Mouse (Mus musculus) 416B (cell line): ENCODE measurements around the gene Rtn3.

ENCODE experiments used
- DNase-seq: peaks from one replicate; pipeline ENCODE4 v3.0.0; 2011; ENCODE audit warnings: low read depth

Rtn3 gene

GRCm38 (mm10) chr19:7484076-7484475 is 995 bp upstream of the Rtn3 start:
- peak; percentile 63 for DNase-seq

GRCm38 (mm10) chr19:7483512-7483882 is 416 bp upstream of the Rtn3 start:
- peak; percentile 92 for DNase-seq

GRCm38 (mm10) chr19:7482266-7482598 is 849 bp downstream of the Rtn3 start:
- DNase-seq = no peak

GRCm38 (mm10) chr19:7481541-7482265 is 1.4 kb downstream of the Rtn3 start:
- peak; percentile 53 for DNase-seq

- DNase-seq = no peak
Measured at GRCm38 (mm10) chr19:7479751-7480248, 3.3 kb downstream of the Rtn3 start.

- DNase-seq = no peak
Measured at GRCm38 (mm10) chr19:7470643-7471042, 12.4 kb downstream of the Rtn3 start.

- DNase-seq = peak; percentile 51
Measured at GRCm38 (mm10) chr19:7467915-7468314, 15.2 kb downstream of the Rtn3 start.

- no peak for DNase-seq
Measured at GRCm38 (mm10) chr19:7459370-7459769, 23.7 kb downstream of the Rtn3 start.

- DNase-seq = no peak
Measured at GRCm38 (mm10) chr19:7458901-7459300, 24.2 kb downstream of the Rtn3 start.

- DNase-seq = no peak
Measured at GRCm38 (mm10) chr19:7456803-7457202, 26.3 kb downstream of the Rtn3 start.

- DNase-seq = no peak
Measured at GRCm38 (mm10) chr19:7445596-7445995, 37.5 kb downstream of the Rtn3 start.

- DNase-seq = no peak
Measured at GRCm38 (mm10) chr19:7445105-7445504, 38.0 kb downstream of the Rtn3 start.

- DNase-seq = peak; percentile 70
Measured at GRCm38 (mm10) chr19:7441493-7441892, 41.6 kb downstream of the Rtn3 start.

GRCm38 (mm10) chr19:7438295-7438694 is 44.8 kb downstream of the Rtn3 start:
- peak; percentile 33 for DNase-seq

- DNase-seq = peak; percentile 83
Measured at GRCm38 (mm10) chr19:7436061-7436970, 46.8 kb downstream of the Rtn3 start.

GRCm38 (mm10) chr19:7434887-7435286 is 48.2 kb downstream of the Rtn3 start:
- no peak for DNase-seq

- DNase-seq = no peak
Measured at GRCm38 (mm10) chr19:7425398-7425775, 57.7 kb downstream of the Rtn3 start.

GRCm38 (mm10) chr19:7424590-7425397 is 58.3 kb downstream of the Rtn3 start:
- no peak for DNase-seq

GRCm38 (mm10) chr19:7424131-7424530 is 59.0 kb downstream of the Rtn3 start:
- DNase-seq = no peak

- no peak for DNase-seq
Measured at GRCm38 (mm10) chr19:7423656-7424030, 59.4 kb downstream of the Rtn3 start.

GRCm38 (mm10) chr19:7423028-7423655 is 59.9 kb downstream of the Rtn3 start:
- DNase-seq = no peak

GRCm38 (mm10) chr19:7422656-7423027 is 60.4 kb downstream of the Rtn3 start:
- DNase-seq = no peak
